Mouse (Mus musculus) G1E (cell line): ENCODE measurements at regions not wholly inside any gene's neighbourhood (a gene's known extent, or its start where the extent isn't known, plus 50 kb on each side); places are given as distances from the start of the nearest gene placed in this dataset.

Experiments used
- CTCF ChIP-seq: IDR thresholded peaks from 2 replicates; pipeline ENCODE4 v1.5.1; 2012; ENCODE audit warnings: low read depth, low read length, inconsistent platforms, mixed read lengths
- GATA1 ChIP-seq: IDR thresholded peaks from 2 replicates; pipeline ENCODE4 v1.6.1; 2012; ENCODE audit warnings: borderline replicate concordance, low read length, inconsistent platforms, mixed read lengths
- GATA2 ChIP-seq: IDR thresholded peaks from 2 replicates; pipeline ENCODE4 v1.6.1; 2012; ENCODE audit warnings: low read depth, low read length, inconsistent platforms, borderline replicate concordance
- POLR2AphosphoS5 ChIP-seq: IDR thresholded peaks from 2 replicates; pipeline ENCODE4 v1.6.1; 2012; ENCODE audit warnings: low read depth, low read length, inconsistent platforms; ENCODE audit not compliant: insufficient replicate concordance
- TAL1 ChIP-seq: conservative IDR thresholded peaks from 2 replicates; pipeline ENCODE4 v1.6.1; 2012; ENCODE audit warnings: low read depth, low read length, inconsistent platforms, mixed read lengths

DNA sequence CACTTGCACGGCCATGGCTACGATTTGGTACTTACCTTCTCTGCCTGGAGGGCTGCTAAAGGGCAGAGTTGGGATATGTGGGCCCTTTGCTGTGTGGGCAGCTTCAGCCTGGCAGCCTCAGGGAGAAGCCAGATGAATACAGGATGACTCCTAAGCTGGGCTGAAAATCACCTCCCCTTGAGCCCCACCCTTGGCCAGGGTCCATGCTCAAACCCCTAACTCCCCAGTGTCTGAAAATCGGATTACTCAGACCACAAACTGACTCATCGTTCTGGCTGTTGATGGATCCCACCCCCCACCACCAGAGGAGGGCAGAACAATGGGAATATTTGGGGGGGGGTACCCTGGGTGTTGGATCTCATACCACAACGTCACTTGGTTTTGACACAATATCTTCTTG is 471.6 kb downstream of the Med13l start:
- TF ChIP-seq CTCF = no peak
- no peak for TF ChIP-seq POLR2AphosphoS5
- no peak for TF ChIP-seq GATA1
- no peak for TF ChIP-seq TAL1
- no peak for TF ChIP-seq GATA2
